Mouse (Mus musculus) cerebellum, adult 2 months (tissue): ENCODE measurements at regions not wholly inside any gene's neighbourhood (a gene's known extent, or its start where the extent isn't known, plus 50 kb on each side); places are given as distances from the start of the nearest gene placed in this dataset.

Experiments
- CTCF ChIP-seq: fragments of 200-500 bp; IDR thresholded peaks from 2 replicates; pipeline ENCODE4 v1.5.1; 2011; ENCODE audit warnings: low read depth, mild to moderate bottlenecking, control low read depth, low read length, moderate library complexity, borderline replicate concordance; ENCODE audit not compliant: insufficient read depth
- POLR2A ChIP-seq: fragments of 200-500 bp; IDR thresholded peaks from 2 replicates; pipeline ENCODE4 v1.6.1; 2011; ENCODE audit warnings: low read length, control low read depth, borderline replicate concordance; ENCODE audit not compliant: insufficient read depth

DNA sequence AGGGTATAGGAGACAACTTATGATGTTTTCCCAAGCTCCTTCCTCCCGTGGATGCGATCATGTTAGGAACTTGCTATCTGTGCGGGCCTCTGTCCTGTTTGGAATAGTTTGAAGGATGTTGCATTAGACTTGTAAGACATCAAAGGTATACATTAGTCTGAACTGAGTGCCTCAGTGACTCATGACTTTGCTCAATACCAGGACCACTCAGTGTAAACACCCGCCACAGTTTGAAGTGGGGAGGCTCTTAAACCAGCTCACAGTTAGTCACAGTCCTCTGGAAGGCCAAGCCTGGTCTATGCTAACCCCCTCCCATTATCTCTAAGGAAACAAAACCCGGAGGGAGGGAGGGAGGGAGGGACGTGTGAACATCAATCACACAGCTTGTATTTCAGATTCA is 202.5 kb upstream of the Ccdc122 start:
- TF ChIP-seq CTCF (no peak), POLR2A (no peak)
